Mouse (Mus musculus) midbrain, embryonic 14.5 days (tissue): ENCODE data around the gene Gjd3. TPM values are rescaled to one million over a fixed set of nuclear protein-coding genes. Genes with fewer than 3 reads are reported as not detected.
A peak's percentile ranks its signal among the peaks of the same experiment; 100 is the strongest.

Source experiments
- ATAC-seq: fragments of 200-750 bp; cut with Nextera tagmentation; 2 replicates; pipeline ENCODE4 v1.8.0; 2017; ENCODE audit warnings: moderate number of reproducible peaks, moderate library complexity; ENCODE audit not compliant: low FRiP score, low TSS enrichment
- DNase-seq: peaks from one replicate; pipeline ENCODE4 v3.0.0-alpha.2; 2015
- H3K27ac ChIP-seq: fragments of 300-500 bp; sonication (generic); replicated peaks from 2 replicates; pipeline ENCODE4 v1.5.1; 2014; ENCODE audit warnings: mild to moderate bottlenecking, low read depth, low read length, moderate library complexity
- H3K27me3 ChIP-seq: fragments of 300-500 bp; sonication (generic); 2 replicates; pipeline ENCODE4 v1.6.1; 2014; ENCODE audit warnings: low read length, control low read depth, mixed read lengths; ENCODE audit not compliant: control insufficient read depth, insufficient read depth
- H3K36me3 ChIP-seq: fragments of 300-500 bp; sonication (generic); 2 replicates; pipeline ENCODE4 v1.6.1; 2014; ENCODE audit warnings: low read length, control low read depth; ENCODE audit not compliant: control insufficient read depth, insufficient read depth
- H3K4me1 ChIP-seq: fragments of 300-500 bp; sonication (generic); 2 replicates; pipeline ENCODE4 v1.6.1; 2014; ENCODE audit warnings: mild to moderate bottlenecking, antibody characterized with exemption, low read length, control low read depth; ENCODE audit not compliant: control insufficient read depth, insufficient read depth
- H3K4me2 ChIP-seq: fragments of 300-500 bp; sonication (generic); 2 replicates; pipeline ENCODE4 v1.6.1; 2014; ENCODE audit warnings: mild to moderate bottlenecking, low read length, moderate library complexity
- H3K4me3 ChIP-seq: fragments of 300-500 bp; sonication (generic); replicated peaks from 2 replicates; pipeline ENCODE4 v1.5.1; 2014; ENCODE audit warnings: low read depth, low read length
- H3K9ac ChIP-seq: fragments of 300-500 bp; sonication (generic); replicated peaks from 2 replicates; pipeline ENCODE4 v1.6.1; 2014; ENCODE audit warnings: mild to moderate bottlenecking, low read length, moderate library complexity
- H3K9me3 ChIP-seq: fragments of 300-500 bp; sonication (generic); 2 replicates; pipeline ENCODE4 v1.6.1; 2016; ENCODE audit warnings: low read length, control low read depth, mixed read lengths; ENCODE audit not compliant: control insufficient read depth
- WGBS: fragments of 180-500 bp; shearing (Covaris S2); extraction: QIAGEN DNeasy Blood & Tissue Kit; methylation state at CpG from one replicate; pipeline ENCODE4 v1.1.7; 2014; 5-methylcytosine and 5-hydroxymethylcytosine counted together
- polyA plus RNA-seq: library from polyadenylated mRNA; unstranded; fragments of >200 nt; fragmentation: Nextera tagmentation; extraction: Ambion mirVana; gene quantifications from 2 replicates; pipeline ENCODE4 v1.2.1, GENCODE M21; 2014

The Gjd3 gene
- polyA plus RNA-seq, 1 experiment from 2014 or later = 0.70 TPM

DNA sequence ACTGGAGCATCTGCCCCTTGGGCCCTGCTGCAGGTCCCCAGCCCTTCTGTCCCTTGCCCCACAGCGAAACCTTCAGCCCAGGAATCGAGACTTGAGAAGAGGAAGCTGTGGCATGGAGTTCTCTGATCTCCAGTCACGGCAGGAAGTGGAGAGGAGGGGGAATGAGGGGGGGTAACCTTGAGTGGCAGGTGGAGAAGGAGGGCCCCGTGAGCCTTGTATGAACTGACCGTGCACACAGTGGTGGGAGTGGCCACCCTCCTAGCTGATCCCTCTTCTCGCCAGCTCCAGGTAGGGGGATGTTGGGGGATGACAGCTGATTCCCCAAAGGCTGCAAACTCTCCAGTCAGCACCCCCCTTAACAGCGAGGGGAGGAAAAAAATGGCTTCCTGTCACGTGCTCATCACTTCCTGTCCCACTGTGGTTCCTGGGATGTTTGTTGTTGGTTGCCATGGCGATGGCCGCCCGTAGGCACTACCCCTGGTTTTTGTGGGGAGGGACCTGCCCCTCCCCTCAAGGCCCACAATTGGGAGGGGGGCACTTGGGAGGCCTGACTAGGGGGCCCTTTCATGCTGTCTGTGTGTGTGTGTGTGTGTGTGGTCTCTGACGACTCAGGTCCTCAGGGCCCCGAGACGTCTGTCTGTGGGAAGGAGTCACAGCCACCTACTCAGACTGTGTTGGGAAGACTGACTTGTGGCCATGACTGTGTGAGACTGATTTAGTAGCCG lies 40.8 kb downstream of the Gjd3 start:
- Histone ChIP-seq H3K27ac (peak overlapping the region; percentile 86), H3K9ac (peak overlapping the region; percentile 64), H3K4me2 (peak overlapping the region; percentile 74), H3K36me3 (no peaks in the 10 kb centered on the region), H3K27me3 (no peaks in the 10 kb centered on the region), H3K9me3 (no peaks in the 10 kb centered on the region), H3K4me1 (peaks cover 35% of the 10 kb centered on the region), H3K4me3 (peak overlapping the region; percentile 52)
- WGBS = 1% methylated on average over 15 of the region's 15 CpGs
- DNase-seq (peak; percentile 91), ATAC-seq (peak; percentile 61)

DNA sequence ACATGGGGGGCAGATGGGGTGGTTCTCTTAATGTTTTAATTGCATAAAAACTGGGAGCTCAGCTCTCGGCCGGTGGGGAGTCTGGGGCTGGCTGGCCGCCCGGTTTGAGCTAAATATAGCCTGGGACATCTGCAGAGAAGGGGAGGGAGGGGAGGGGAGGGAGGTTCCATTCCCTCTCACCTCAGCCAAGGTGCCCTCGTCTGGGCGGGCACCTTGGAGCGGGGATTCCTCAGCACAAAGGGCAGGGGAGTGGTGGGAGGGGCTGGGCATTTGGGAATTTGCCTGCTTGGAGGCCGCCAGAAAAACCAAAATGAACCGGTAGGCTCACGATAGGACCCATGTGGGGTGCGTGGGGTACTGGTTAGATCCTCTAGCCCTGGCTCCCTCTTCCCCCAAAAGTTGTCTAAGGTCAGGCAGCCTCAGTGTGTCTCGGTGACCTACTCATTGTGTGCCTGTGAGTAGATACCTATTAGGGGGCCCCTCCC lies 41.4 kb downstream of the Gjd3 start:
- 3% methylated on average over 12 of the region's 12 CpGs for WGBS
- Histone ChIP-seq H3K4me1 (peaks cover 41% of the 10 kb centered on the region), H3K36me3 (no peaks in the 10 kb centered on the region), H3K9ac (peak overlapping the region; percentile 64), H3K27me3 (0 out of 2 replicates have a peak, but pooled peaks cover under 1% of the 10 kb centered on the region), H3K9me3 (no peaks in the 10 kb centered on the region), H3K4me2 (peak overlapping the region; percentile 74), H3K27ac (peak overlapping the region; percentile 86), H3K4me3 (peak overlapping the region; percentile 52)
- ATAC-seq (0 out of 2 replicates have a peak, but pooled peaks have one; percentile 0), DNase-seq (peak; percentile 40)

DNA sequence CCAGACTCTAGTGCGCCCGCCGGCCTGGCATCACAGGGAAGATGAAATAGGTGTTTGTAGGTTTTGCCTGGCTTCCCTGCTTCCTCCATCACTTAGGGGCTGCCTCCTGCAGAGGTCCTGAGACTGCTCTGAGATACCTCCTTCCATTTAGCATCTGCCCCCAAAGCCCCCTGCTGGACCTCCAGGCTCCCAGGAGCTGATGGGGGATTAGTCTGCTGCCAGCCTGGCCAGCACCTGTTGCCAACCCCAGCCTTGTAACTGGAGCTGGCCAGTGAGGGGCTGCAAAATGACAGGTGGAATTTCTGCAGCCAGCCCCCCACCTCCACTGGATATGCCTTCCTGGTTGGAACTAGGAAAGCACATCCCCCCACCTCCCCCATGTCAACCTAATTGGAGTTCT lies 42.0 kb downstream of the Gjd3 start:
- Histone ChIP-seq H3K4me3 (no peak overlapping the region; the same call in 1 of the 2 replicates), H3K9ac (0 out of 2 replicates have a peak overlapping the region, but pooled peaks have one; percentile 64), H3K27ac (no peak overlapping the region), H3K27me3 (0 out of 2 replicates have a peak, but pooled peaks cover 6% of the 10 kb centered on the region), H3K4me2 (peak overlapping the region; percentile 74), H3K9me3 (no peaks in the 10 kb centered on the region), H3K36me3 (no peaks in the 10 kb centered on the region), H3K4me1 (peaks cover 47% of the 10 kb centered on the region)
- ATAC-seq (no peak), DNase-seq (no peak)
- 41% methylated on average over 3 of the region's 3 CpGs for WGBS

- no peak for ATAC-seq
- H3K9ac ChIP-seq = no peak overlapping the region
- no peaks in the 10 kb centered on the region for H3K36me3 ChIP-seq
- WGBS = 56% methylated on average over 11 of the region's 11 CpGs
- 0 out of 2 replicates have a peak, but pooled peaks cover 11% of the 10 kb centered on the region for H3K27me3 ChIP-seq
- no peak overlapping the region for H3K27ac ChIP-seq
- H3K9me3 ChIP-seq = no peaks in the 10 kb centered on the region
- peak overlapping the region; percentile 9 for H3K4me2 ChIP-seq
- peaks cover 47% of the 10 kb centered on the region for H3K4me1 ChIP-seq
- DNase-seq = no peak
- H3K4me3 ChIP-seq = no peak overlapping the region
These were observed 42.7 kb downstream of the Gjd3 start for GRCm38 (mm10) chr11:98939953-98940641.

GRCm38 (mm10) chr11:98939084-98939952 lies 43.5 kb downstream of the Gjd3 start:
- WGBS = 57% methylated on average over 15 of the region's 15 CpGs
- H3K9ac ChIP-seq = no peak overlapping the region
- no peak overlapping the region for H3K27ac ChIP-seq
- DNase-seq (no peak), ATAC-seq (no peak)
- H3K36me3 ChIP-seq = no peaks in the 10 kb centered on the region
- peaks cover 47% of the 10 kb centered on the region for H3K4me1 ChIP-seq
- 0 out of 2 replicates have a peak, but pooled peaks cover 11% of the 10 kb centered on the region for H3K27me3 ChIP-seq
- H3K9me3 ChIP-seq = no peaks in the 10 kb centered on the region
- peak overlapping the region; percentile 10; the same call in 1 of the 2 replicates for H3K4me2 ChIP-seq
- no peak overlapping the region for H3K4me3 ChIP-seq

DNA sequence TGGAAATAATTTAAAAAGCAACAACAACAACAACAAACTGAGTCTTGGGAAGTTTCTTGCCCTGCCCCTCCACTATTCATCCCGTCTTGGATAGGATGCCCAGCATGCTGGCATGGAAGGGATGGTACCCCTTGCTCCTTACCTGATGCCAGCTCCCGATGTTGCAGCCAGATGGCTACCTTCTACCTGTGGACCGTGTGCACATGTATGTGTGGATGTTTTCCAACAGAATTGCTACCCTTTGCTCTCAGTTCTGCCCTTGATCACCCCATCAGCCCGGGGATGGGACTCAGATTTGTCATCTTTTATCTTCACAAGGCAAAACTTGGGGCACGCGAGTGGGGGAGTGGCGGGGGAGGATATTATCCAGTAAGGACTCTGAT lies 44.1 kb downstream of the Gjd3 start:
- Histone ChIP-seq H3K4me1 (peaks cover 47% of the 10 kb centered on the region), H3K9ac (no peak overlapping the region), H3K9me3 (no peaks in the 10 kb centered on the region), H3K36me3 (no peaks in the 10 kb centered on the region), H3K27me3 (0 out of 2 replicates have a peak, but pooled peaks cover 11% of the 10 kb centered on the region), H3K27ac (no peak overlapping the region), H3K4me2 (peak overlapping the region; percentile 98), H3K4me3 (peak overlapping the region; percentile 54; the same call in 1 of the 2 replicates)
- ATAC-seq (no peak), DNase-seq (no peak)
- 45% methylated on average over 7 of the region's 7 CpGs for WGBS

DNA sequence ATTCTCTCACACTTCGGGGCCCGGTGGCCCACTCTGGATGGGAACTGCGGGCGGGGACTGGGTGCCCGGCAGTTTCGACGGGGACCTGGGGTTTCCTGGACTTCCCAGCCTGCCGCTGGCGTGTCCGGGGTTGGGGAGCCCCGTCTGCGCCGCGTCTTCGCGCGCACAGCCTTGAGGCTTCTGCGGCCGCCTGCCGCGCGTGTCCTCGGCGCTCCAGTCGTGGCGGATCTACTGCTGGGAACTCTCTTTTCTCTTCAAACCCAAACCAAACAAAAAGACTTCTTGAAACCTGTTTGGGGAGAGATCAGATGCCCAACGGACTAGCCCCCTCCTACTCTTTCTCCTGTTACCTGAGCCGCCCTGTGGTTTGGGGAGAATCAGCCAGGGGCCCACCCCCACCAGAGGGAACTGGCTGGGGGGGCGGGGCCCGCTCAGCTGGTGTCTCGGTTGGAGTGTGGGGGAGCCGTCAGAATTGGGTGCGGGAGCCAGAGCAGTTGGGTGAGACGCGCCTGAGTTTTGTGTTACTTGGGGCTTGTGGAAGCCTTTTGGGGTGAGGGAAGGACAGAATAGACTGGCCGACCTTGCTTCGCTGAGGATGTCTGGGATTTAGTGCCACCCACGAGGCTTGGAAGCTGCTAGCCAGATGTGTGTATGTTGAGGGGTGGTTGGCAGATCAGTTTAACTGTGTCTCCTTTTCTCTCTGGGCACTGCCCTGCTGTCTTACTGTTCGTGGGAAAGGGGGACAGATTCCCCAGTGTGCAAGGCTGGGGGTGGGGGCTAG lies 44.7 kb downstream of the Gjd3 start:
- H3K36me3 ChIP-seq = no peaks in the 10 kb centered on the region
- peaks cover 49% of the 10 kb centered on the region for H3K4me1 ChIP-seq
- no peaks in the 10 kb centered on the region for H3K9me3 ChIP-seq
- DNase-seq (peak; percentile 61), ATAC-seq (no peak)
- 0 out of 2 replicates have a peak overlapping the region, but pooled peaks have one; percentile 13 for H3K27ac ChIP-seq
- under 1% methylated on average over 39 of the region's 39 CpGs for WGBS
- H3K9ac ChIP-seq = peak overlapping the region; percentile 51
- H3K4me2 ChIP-seq = peak overlapping the region; percentile 98
- H3K4me3 ChIP-seq = peak overlapping the region; percentile 54
- H3K27me3 ChIP-seq = 0 out of 2 replicates have a peak, but pooled peaks cover 11% of the 10 kb centered on the region
